Mouse (Mus musculus) limb, embryonic 14.5 days (tissue): ENCODE measurements around the gene Aurka. TPM values are rescaled to one million over a fixed set of nuclear protein-coding genes. Genes with fewer than 3 reads are reported as not detected.

Experiments
- ATAC-seq: fragments of 200-750 bp; cut with Nextera tagmentation; 2 replicates; pipeline ENCODE4 v1.8.0; 2017; ENCODE audit warnings: low read depth, moderate number of reproducible peaks, moderate TSS enrichment; ENCODE audit not compliant: low FRiP score
- DNase-seq: peaks from one replicate; pipeline ENCODE4 v3.0.0-alpha.2; 2015; ENCODE audit warnings: low spot score
- H3K27ac ChIP-seq: fragments of 300-500 bp; sonication (generic); replicated peaks from 2 replicates; pipeline ENCODE4 v1.5.1; 2014; ENCODE audit warnings: low read depth, mild to moderate bottlenecking, low read length, moderate library complexity, mixed read lengths
- H3K27me3 ChIP-seq: fragments of 300-500 bp; sonication (generic); 2 replicates; pipeline ENCODE4 v1.6.1; 2014; ENCODE audit warnings: low read length, mixed read lengths; ENCODE audit not compliant: control insufficient read depth, insufficient read depth
- H3K36me3 ChIP-seq: fragments of 300-500 bp; sonication (generic); 2 replicates; pipeline ENCODE4 v1.6.1; 2014; ENCODE audit warnings: mild to moderate bottlenecking, low read length, moderate library complexity, mixed read lengths; ENCODE audit not compliant: control insufficient read depth, insufficient read depth
- H3K4me1 ChIP-seq: fragments of 300-500 bp; sonication (generic); 2 replicates; pipeline ENCODE4 v1.6.1; 2014; ENCODE audit warnings: antibody characterized with exemption, low read length, mixed read lengths; ENCODE audit not compliant: control insufficient read depth, insufficient read depth
- H3K4me2 ChIP-seq: fragments of 300-500 bp; sonication (generic); replicated peaks from 2 replicates; pipeline ENCODE4 v1.6.1; 2014; ENCODE audit warnings: low read depth, mild to moderate bottlenecking, low read length, moderate library complexity; ENCODE audit not compliant: severe bottlenecking
- H3K4me3 ChIP-seq: fragments of 300-500 bp; sonication (generic); replicated peaks from 2 replicates; pipeline ENCODE4 v1.5.1; 2014; ENCODE audit warnings: low read length
- H3K9ac ChIP-seq: fragments of 300-500 bp; sonication (generic); 2 replicates; pipeline ENCODE4 v1.6.1; 2014; ENCODE audit warnings: mild to moderate bottlenecking, low read depth, low read length, moderate library complexity; ENCODE audit not compliant: severe bottlenecking
- H3K9me3 ChIP-seq: fragments of 300-500 bp; sonication (generic); 2 replicates; pipeline ENCODE4 v1.6.1; 2016; ENCODE audit warnings: low read length; ENCODE audit not compliant: control insufficient read depth
- POLR2A ChIP-seq: fragments of 200-500 bp; IDR thresholded peaks from 2 replicates; pipeline ENCODE4 v1.8.0; 2012; ENCODE audit warnings: inconsistent platforms, mild to moderate bottlenecking, moderate library complexity, borderline replicate concordance; ENCODE audit not compliant: insufficient read depth, insufficient read length; ENCODE audit errors: extremely low read depth
- WGBS: fragments of 180-500 bp; shearing (Covaris S2); extraction: QIAGEN DNeasy Blood & Tissue Kit; methylation state at CpG from one replicate; pipeline ENCODE4 v1.1.7; 2014; 5-methylcytosine and 5-hydroxymethylcytosine counted together
- polyA plus RNA-seq, 2 experiments: library from polyadenylated mRNA; depleted of rRNA in 1 of 2; stranded (reverse) in 1 of 2; unstranded in 1 of 2; fragments of >200 nt; fragmentation: Nextera tagmentation in 1 of 2; extraction: Ambion mirVana in 1 of 2; gene quantifications; 2 replicates each; pipeline versions ENCODE4 v1.2.1 to v1.2.3; 2012 to 2014

The Aurka gene
- polyA plus RNA-seq, 2 experiments = 58.7 to 85.3 TPM

DNA sequence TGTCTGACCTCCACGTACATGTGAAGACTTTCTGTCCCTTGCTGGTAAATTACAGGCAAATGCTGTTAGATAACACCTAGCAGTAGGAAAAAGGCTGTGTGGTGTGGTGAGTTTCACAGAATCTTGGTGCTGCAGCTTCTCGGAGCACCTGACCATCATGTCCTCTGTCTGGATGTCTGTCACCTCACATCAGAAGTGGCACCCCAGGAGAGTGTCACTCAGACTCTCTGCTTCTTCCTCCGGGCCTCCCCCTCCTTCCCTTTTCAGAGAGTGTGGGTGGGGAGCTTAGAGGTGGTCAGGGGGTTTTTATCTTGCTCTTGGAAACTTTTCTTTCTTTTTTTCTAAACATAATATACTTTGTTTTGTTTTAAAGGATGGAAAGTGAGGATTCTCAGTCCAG, 34.7 kb upstream of the Aurka start:
- Histone ChIP-seq H3K4me1 (no peaks in the 10 kb centered on the region), H3K9ac (no peak overlapping the region), H3K4me2 (no peak overlapping the region), H3K4me3 (no peak overlapping the region), H3K36me3 (no peaks in the 10 kb centered on the region), H3K9me3 (no peaks in the 10 kb centered on the region), H3K27me3 (no peaks in the 10 kb centered on the region), H3K27ac (no peak overlapping the region)
- WGBS = 69% methylated on average over 3 of the region's 3 CpGs
- TF ChIP-seq POLR2A = no peak
- ATAC-seq (no peak), DNase-seq (no peak)

DNA sequence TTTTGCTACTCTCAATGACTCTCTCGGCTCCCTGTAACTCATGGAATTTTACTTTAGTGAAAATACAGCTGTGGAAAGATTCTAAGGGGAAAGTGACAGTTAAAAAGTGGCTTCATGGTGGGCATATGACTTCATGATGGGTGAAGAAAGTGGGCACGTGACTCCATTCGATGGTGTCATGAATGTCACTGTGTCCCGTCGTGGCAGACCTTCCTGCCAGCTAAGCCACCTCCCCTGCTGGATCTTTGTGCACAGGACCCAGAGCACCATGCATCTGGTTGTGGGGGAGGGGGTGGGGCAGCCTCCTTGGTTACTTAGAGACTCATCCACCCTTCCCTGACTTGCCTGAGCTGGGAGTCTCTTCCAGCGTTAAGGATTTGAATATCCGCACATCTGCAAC, 33.9 kb upstream of the Aurka start:
- H3K27me3 ChIP-seq = no peaks in the 10 kb centered on the region
- no peak overlapping the region for H3K27ac ChIP-seq
- no peak for TF ChIP-seq POLR2A
- H3K9me3 ChIP-seq = no peaks in the 10 kb centered on the region
- WGBS = 56% methylated on average over 7 of the region's 7 CpGs
- no peaks in the 10 kb centered on the region for H3K36me3 ChIP-seq
- H3K4me1 ChIP-seq = no peaks in the 10 kb centered on the region
- ATAC-seq (no peak), DNase-seq (no peak)
- H3K4me3 ChIP-seq = no peak overlapping the region
- H3K9ac ChIP-seq = no peak overlapping the region
- no peak overlapping the region for H3K4me2 ChIP-seq

DNA sequence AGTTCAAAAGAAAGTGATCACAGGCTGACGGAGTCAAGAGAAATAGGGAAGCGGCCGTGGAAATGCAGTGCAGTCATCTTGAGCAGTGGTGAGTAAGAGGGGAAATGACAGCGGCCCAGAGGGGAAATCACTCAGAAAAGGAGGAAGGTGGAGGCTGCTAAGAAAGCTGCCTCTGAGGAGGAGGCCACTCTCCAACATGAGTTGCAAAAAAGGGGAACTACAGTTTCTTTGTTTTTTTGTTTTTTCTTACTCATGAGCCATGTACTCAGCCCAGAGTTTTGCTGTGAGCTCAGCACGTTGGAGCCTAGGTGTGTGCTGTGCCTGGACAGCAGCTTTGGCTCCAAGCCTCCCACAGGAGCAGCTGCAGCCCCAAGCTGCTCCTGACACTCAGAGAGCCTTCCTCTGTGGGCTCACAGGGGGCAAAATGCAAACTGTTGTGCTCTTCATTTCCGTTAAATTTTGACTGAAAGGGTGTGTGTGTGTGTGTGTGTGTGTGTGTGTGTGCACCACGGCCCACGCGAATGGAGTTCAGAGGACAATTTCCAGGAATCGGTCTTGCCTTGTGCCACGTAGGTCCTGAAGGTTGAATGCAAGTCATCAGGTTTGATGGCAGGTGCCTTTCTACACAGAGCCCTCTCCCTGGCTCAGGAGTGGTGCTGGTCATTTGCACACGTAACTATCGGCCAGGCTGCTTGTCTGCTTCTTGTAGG, 30.9 kb upstream of the Aurka start:
- ATAC-seq (no peak), DNase-seq (no peak)
- H3K4me1 ChIP-seq = no peaks in the 10 kb centered on the region
- H3K27ac ChIP-seq = no peak overlapping the region
- H3K27me3 ChIP-seq = no peaks in the 10 kb centered on the region
- no peak overlapping the region for H3K4me3 ChIP-seq
- WGBS = 67% methylated on average over 13 of the region's 13 CpGs
- H3K9ac ChIP-seq = no peak overlapping the region
- no peaks in the 10 kb centered on the region for H3K9me3 ChIP-seq
- no peak for TF ChIP-seq POLR2A
- H3K36me3 ChIP-seq = no peaks in the 10 kb centered on the region
- H3K4me2 ChIP-seq = no peak overlapping the region

GRCm38 (mm10) chr2:172399901-172400300, 29.6 kb upstream of the Aurka start:
- no peak for ATAC-seq
- H3K27ac ChIP-seq = no peak overlapping the region
- H3K27me3 ChIP-seq = no peaks in the 10 kb centered on the region
- no peaks in the 10 kb centered on the region for H3K4me1 ChIP-seq
- no peak overlapping the region for H3K4me2 ChIP-seq
- no peak overlapping the region for H3K9ac ChIP-seq
- H3K4me3 ChIP-seq = no peak overlapping the region
- no peaks in the 10 kb centered on the region for H3K9me3 ChIP-seq
- WGBS = 51% methylated on average over 9 of the region's 9 CpGs
- TF ChIP-seq POLR2A = no peak
- DNase-seq = no peak
- H3K36me3 ChIP-seq = no peaks in the 10 kb centered on the region

DNA sequence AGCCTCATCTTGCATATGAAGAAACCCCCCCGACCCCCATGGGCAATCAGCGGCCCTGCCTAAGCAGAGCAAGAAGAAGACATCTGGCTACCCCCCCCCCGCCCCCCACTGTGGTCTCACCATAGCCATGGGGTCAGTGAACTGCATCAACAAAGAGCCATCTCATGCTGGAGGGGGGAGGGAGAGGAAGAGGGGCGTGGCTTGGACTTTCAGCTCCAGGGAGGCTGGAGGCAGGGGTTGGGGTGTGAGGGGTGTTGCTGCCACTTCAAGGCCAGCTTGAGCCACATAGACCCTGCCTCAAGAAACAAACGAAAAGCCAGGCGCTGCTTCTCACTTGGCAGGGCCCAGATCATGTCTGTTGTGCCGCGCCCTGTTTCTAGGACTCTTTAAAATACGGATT, 25.6 kb upstream of the Aurka start:
- Histone ChIP-seq H3K4me2 (no peak overlapping the region), H3K27ac (no peak overlapping the region), H3K4me3 (no peak overlapping the region), H3K9ac (no peak overlapping the region), H3K4me1 (no peaks in the 10 kb centered on the region), H3K27me3 (no peaks in the 10 kb centered on the region), H3K9me3 (no peaks in the 10 kb centered on the region), H3K36me3 (no peaks in the 10 kb centered on the region)
- TF ChIP-seq POLR2A = no peak
- ATAC-seq (no peak), DNase-seq (no peak)
- 53% methylated on average over 9 of the region's 9 CpGs for WGBS
